Mouse (Mus musculus) midbrain, embryonic 14.5 days (tissue): ENCODE data around the gene Bsdc1. TPM values are rescaled to one million over a fixed set of nuclear protein-coding genes. Genes with fewer than 3 reads are reported as not detected.
"Not testable (repeated sequence)": the region's sequence is repeated elsewhere in the genome, so short reads cannot be mapped to it uniquely, and the experiment has no call there.

Experiments
- ATAC-seq: fragments of 200-750 bp; cut with Nextera tagmentation; 2 replicates; pipeline ENCODE4 v1.8.0; 2017; ENCODE audit warnings: moderate number of reproducible peaks, moderate library complexity; ENCODE audit not compliant: low FRiP score, low TSS enrichment
- DNase-seq: peaks from one replicate; pipeline ENCODE4 v3.0.0-alpha.2; 2015
- H3K27ac ChIP-seq: fragments of 300-500 bp; sonication (generic); replicated peaks from 2 replicates; pipeline ENCODE4 v1.5.1; 2014; ENCODE audit warnings: mild to moderate bottlenecking, low read depth, low read length, moderate library complexity
- H3K27me3 ChIP-seq: fragments of 300-500 bp; sonication (generic); 2 replicates; pipeline ENCODE4 v1.6.1; 2014; ENCODE audit warnings: low read length, control low read depth, mixed read lengths; ENCODE audit not compliant: control insufficient read depth, insufficient read depth
- H3K36me3 ChIP-seq: fragments of 300-500 bp; sonication (generic); 2 replicates; pipeline ENCODE4 v1.6.1; 2014; ENCODE audit warnings: low read length, control low read depth; ENCODE audit not compliant: control insufficient read depth, insufficient read depth
- H3K4me1 ChIP-seq: fragments of 300-500 bp; sonication (generic); 2 replicates; pipeline ENCODE4 v1.6.1; 2014; ENCODE audit warnings: mild to moderate bottlenecking, antibody characterized with exemption, low read length, control low read depth; ENCODE audit not compliant: control insufficient read depth, insufficient read depth
- H3K4me2 ChIP-seq: fragments of 300-500 bp; sonication (generic); 2 replicates; pipeline ENCODE4 v1.6.1; 2014; ENCODE audit warnings: mild to moderate bottlenecking, low read length, moderate library complexity
- H3K4me3 ChIP-seq: fragments of 300-500 bp; sonication (generic); replicated peaks from 2 replicates; pipeline ENCODE4 v1.5.1; 2014; ENCODE audit warnings: low read depth, low read length
- H3K9ac ChIP-seq: fragments of 300-500 bp; sonication (generic); replicated peaks from 2 replicates; pipeline ENCODE4 v1.6.1; 2014; ENCODE audit warnings: mild to moderate bottlenecking, low read length, moderate library complexity
- H3K9me3 ChIP-seq: fragments of 300-500 bp; sonication (generic); 2 replicates; pipeline ENCODE4 v1.6.1; 2016; ENCODE audit warnings: low read length, control low read depth, mixed read lengths; ENCODE audit not compliant: control insufficient read depth
- WGBS: fragments of 180-500 bp; shearing (Covaris S2); extraction: QIAGEN DNeasy Blood & Tissue Kit; methylation state at CpG from one replicate; pipeline ENCODE4 v1.1.7; 2014; 5-methylcytosine and 5-hydroxymethylcytosine counted together
- polyA plus RNA-seq: library from polyadenylated mRNA; unstranded; fragments of >200 nt; fragmentation: Nextera tagmentation; extraction: Ambion mirVana; gene quantifications from 2 replicates; pipeline ENCODE4 v1.2.1, GENCODE M21; 2014

Bsdc1 gene
- polyA plus RNA-seq, 1 experiment from 2014 or later: 35.7 TPM

DNA sequence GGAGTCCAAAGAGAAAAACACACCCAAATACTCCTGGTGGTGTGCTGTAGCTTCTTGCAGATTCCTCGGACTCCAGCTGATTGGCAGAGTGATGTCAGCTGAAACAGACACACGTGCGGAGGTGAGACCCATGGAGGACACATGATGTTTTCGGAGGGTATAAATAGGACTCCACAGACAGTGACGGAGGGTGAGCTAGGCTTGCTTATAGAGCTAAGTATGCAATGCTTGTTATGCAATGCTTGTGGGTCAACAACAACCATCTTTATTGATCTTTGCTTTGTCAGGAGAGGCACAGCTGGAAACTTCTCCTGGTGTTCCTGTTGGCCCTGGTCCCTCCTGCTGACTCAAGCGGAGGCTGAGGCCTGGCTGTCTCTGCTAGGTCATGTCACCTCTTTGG lies 12.7 kb upstream of the Bsdc1 start:
- no peak overlapping the region for H3K4me3 ChIP-seq
- H3K4me2 ChIP-seq: no peak overlapping the region
- no peaks in the 10 kb centered on the region for H3K9me3 ChIP-seq
- no peak for DNase-seq
- WGBS: 90% methylated on average over 6 of the region's 6 CpGs
- no peaks in the 10 kb centered on the region for H3K4me1 ChIP-seq
- H3K9ac ChIP-seq: no peak overlapping the region
- H3K36me3 ChIP-seq: no peaks in the 10 kb centered on the region
- H3K27me3 ChIP-seq: no peaks in the 10 kb centered on the region
- ATAC-seq: no peak
- no peak overlapping the region for H3K27ac ChIP-seq

DNA sequence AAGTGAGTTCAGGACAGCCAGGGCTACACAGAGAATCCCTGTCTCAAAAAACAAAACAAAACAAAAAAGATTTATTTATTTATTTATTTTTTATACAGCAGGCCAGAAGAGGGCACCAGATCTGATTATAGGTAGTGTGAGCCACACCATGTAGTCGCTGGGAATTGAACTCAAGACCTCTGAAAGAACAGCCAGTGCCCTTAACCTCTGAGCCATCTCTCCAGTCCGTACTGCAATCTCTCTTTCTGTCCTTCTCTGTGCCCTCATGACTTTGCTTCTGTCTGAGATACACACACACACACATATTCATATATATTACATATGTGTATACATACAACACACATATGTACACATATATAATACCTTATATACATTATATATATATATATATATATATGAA lies 10.5 kb upstream of the Bsdc1 start:
- Histone ChIP-seq H3K27me3 (no peaks in the 10 kb centered on the region), H3K4me3 (no peak overlapping the region), H3K4me1 (no peaks in the 10 kb centered on the region), H3K9me3 (no peaks in the 10 kb centered on the region), H3K36me3 (no peaks in the 10 kb centered on the region), H3K9ac (no peak overlapping the region), H3K4me2 (no peak overlapping the region), H3K27ac (no peak overlapping the region)
- DNase-seq (peak; percentile 12), ATAC-seq (no peak)
- WGBS: 74% methylated on average over 2 of the region's 2 CpGs

DNA sequence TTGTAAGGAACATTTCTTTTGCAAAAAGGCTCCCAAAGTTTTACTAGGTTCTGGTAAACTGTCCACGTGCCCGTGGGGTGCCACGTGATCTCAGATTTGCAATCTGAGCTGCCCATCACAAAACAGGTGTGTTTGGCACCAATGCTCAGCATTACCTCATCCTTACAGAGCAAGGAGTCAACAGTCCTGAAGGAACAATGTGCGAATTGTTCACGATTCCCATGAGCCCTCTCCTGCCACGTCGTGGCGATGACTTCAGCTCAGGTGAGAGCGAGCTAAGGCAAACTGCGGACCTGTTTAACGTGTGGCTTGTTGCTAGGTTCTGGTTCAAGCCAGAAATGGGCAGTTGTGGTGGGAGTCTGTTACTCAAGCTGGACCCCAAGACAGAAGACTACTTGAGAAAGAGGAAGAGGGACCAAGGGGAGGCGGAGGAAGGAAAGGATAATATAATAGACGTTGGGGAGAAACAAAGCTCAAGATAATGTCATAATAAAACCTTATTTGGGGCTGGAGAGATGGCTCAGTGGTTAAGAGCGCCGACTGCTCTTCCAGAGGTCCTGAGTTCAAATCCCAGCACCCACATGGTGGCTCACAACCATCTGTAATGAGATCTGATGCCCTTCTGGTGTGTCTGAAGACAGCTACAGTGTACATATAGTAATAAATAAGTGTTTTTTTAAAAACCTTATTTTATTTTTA lies 9.8 kb upstream of the Bsdc1 start:
- no peak overlapping the region for H3K4me3 ChIP-seq
- no peaks in the 10 kb centered on the region for H3K27me3 ChIP-seq
- DNase-seq: no peak
- no peak overlapping the region for H3K27ac ChIP-seq
- no peaks in the 10 kb centered on the region for H3K36me3 ChIP-seq
- no peaks in the 10 kb centered on the region for H3K4me1 ChIP-seq
- no peak overlapping the region for H3K4me2 ChIP-seq
- no peaks in the 10 kb centered on the region for H3K9me3 ChIP-seq
- no peak overlapping the region for H3K9ac ChIP-seq
- 85% methylated on average over 15 of the region's 15 CpGs for WGBS
- ATAC-seq: no peak

DNA sequence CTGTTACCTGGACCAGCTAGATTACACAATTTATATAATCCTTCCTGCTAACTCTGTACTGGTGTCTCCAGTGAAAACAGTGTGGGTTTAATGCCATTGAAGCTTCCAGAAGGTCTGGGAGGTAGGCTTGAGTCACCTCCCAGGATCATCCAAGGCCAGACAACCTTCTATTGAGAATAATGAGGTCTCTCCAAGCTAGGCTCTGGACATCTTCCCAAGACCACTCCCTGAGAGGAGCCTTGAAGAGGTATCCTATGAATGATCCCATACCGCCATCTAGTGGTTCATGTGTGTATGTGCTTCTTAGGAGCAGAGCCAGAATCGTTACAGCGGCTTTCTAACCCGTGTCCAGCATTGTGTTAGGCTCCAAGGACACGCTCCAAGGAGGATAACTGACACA lies 6.1 kb upstream of the Bsdc1 start:
- Histone ChIP-seq H3K9me3 (no peaks in the 10 kb centered on the region), H3K27ac (no peak overlapping the region), H3K36me3 (no peaks in the 10 kb centered on the region), H3K4me2 (no peak overlapping the region), H3K4me3 (no peak overlapping the region), H3K4me1 (no peaks in the 10 kb centered on the region), H3K27me3 (no peaks in the 10 kb centered on the region), H3K9ac (no peak overlapping the region)
- ATAC-seq: peak; percentile 53; the same call in 1 of the 2 replicates
- DNase-seq: peak; percentile 95
- WGBS: under 1% methylated on average over 5 of the region's 5 CpGs

DNA sequence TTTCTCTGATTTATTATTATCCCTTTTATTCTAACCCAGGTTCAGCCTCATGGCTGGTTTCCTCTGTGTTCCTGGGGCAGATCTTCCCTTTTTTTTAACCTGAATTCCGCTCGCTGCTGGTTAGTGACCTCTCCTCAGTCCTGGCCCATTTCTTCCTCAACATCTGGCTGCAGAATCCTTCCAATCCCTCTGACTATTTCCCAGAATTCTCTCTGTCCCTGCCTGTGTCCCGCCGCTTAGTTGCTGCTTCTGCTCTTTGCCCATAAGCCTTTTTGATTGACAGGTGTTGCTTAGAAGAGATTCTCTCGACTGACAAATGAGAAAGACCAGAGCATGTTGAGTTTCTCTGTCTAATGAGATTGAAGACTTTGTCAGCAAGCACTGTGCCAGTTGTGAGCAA lies 5.3 kb upstream of the Bsdc1 start:
- H3K4me3 ChIP-seq: no peak overlapping the region
- H3K36me3 ChIP-seq: no peaks in the 10 kb centered on the region
- DNase-seq: no peak
- H3K4me1 ChIP-seq: no peaks in the 10 kb centered on the region
- no peak overlapping the region for H3K4me2 ChIP-seq
- no peaks in the 10 kb centered on the region for H3K27me3 ChIP-seq
- ATAC-seq: no peak
- H3K9me3 ChIP-seq: no peaks in the 10 kb centered on the region
- WGBS: 44% methylated on average over 5 of the region's 5 CpGs
- H3K9ac ChIP-seq: no peak overlapping the region
- H3K27ac ChIP-seq: no peak overlapping the region

DNA sequence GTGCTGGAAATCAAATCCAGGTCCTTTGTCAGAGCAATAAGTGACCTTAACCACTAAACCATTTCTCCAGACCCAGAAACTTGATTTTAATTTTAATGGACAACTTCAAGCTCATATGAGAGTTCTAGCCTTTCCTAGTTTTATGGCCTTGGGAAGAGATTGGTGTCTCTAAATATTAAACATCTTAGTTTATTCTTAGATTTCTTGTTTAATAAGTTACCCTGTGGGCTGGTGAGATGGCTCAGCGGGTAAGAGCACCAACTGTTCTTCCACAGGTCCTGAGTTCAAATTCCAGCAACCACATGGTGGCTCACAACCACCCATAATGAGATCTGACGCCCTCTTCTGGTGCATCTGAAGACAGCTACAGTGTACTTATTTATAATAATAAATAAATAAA lies 4.1 kb upstream of the Bsdc1 start:
- H3K9me3 ChIP-seq, H3K36me3 ChIP-seq, H3K27ac ChIP-seq, DNase-seq, H3K4me1 ChIP-seq, H3K4me3 ChIP-seq, H3K9ac ChIP-seq, H3K27me3 ChIP-seq, ATAC-seq, H3K4me2 ChIP-seq: not testable (repeated sequence)
- WGBS: 78% methylated on average over 2 of the region's 2 CpGs

DNA sequence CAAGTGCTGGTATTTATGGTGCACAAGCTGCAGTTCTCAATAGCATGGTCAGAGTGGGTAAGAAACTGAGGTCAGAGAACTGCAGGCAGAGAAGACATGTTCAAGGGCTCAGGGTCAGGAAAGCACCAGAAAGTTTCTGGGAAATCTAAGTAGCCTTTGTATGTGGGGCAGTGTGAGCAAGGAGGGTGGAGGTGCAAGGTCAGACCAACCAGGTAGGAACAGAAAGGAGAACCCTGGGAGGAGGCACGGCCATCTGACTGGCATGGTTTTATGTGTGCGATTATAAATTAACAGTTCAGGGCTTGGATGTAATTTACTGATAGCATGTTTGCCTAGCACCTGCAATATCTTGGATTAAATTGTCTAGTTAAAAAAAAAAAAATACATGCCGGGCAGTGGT lies 1.7 kb upstream of the Bsdc1 start:
- Histone ChIP-seq H3K4me1 (peaks cover 7% of the 10 kb centered on the region), H3K4me2 (no peak overlapping the region), H3K9ac (no peak overlapping the region), H3K4me3 (no peak overlapping the region), H3K9me3 (no peaks in the 10 kb centered on the region), H3K27me3 (no peaks in the 10 kb centered on the region), H3K27ac (no peak overlapping the region), H3K36me3 (peaks cover 7% of the 10 kb centered on the region; the same call in 1 of the 2 replicates)
- WGBS: 94% methylated on average over 3 of the region's 3 CpGs
- DNase-seq: no peak
- ATAC-seq: no peak

DNA sequence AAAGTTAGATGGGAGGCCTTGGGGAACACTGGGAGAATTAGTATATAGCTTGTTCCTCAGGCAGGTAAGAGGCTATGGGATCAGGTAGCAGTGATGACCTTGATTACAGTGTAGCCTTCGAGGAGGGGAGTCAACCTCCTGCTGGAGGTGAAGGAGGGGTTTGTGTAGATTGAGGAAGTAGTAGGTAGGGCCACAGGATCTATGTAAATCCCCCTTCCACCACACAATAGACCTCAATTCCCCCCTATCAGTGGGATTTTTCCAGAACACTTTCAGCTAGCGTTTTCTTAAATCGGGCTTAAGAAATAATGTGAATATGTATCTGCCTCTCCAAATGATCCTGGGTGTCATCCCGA lies 576 bp upstream of the Bsdc1 start:
- H3K4me1 ChIP-seq: peaks cover 7% of the 10 kb centered on the region
- whole genome bisulfite sequencing: 0% methylated on average over 4 of the region's 4 CpGs
- H3K27ac ChIP-seq: peak overlapping the region; percentile 93
- peaks cover 17% of the 10 kb centered on the region for H3K36me3 ChIP-seq
- H3K9ac ChIP-seq: peak overlapping the region; percentile 69
- no peaks in the 10 kb centered on the region for H3K9me3 ChIP-seq
- no peaks in the 10 kb centered on the region for H3K27me3 ChIP-seq
- peak overlapping the region; percentile 43 for H3K4me3 ChIP-seq
- H3K4me2 ChIP-seq: peak overlapping the region; percentile 64
- ATAC-seq (peak; percentile 7), DNase-seq (no peak)

DNA sequence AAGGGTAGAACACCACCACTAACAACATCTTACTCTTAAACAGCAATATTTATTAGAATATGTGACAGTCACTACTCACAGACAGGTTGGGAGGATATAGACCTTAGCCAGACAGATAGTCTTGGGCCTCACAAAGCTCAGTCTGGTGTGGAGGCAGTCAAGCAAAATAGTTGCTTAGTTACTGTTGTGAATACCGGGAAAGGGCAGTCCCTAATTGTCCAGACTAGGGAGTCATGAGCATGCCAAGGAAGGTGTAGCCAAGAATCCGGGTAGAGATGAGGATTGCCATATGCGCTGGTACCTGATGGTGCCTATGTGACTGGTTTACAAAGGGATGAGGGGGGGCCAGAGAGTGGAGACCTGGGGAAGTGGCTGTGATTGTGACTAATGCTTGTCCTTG lies 737 bp downstream of the Bsdc1 start:
- no peak for ATAC-seq
- 43% methylated on average over 3 of the region's 3 CpGs for WGBS

More for the DNA sequence above, 737 bp downstream of the Bsdc1 start:
- Histone ChIP-seq H3K9me3 (no peaks in the 10 kb centered on the region), H3K9ac (peak overlapping the region; percentile 74), H3K4me2 (peak overlapping the region; percentile 78), H3K27me3 (no peaks in the 10 kb centered on the region), H3K4me3 (peak overlapping the region; percentile 94), H3K4me1 (peaks cover 7% of the 10 kb centered on the region), H3K27ac (peak overlapping the region; percentile 77; the same call in 1 of the 2 replicates), H3K36me3 (peaks cover 30% of the 10 kb centered on the region)
- DNase-seq: no peak
